Mouse (Mus musculus) adipose tissue, adult 10 weeks (tissue): ENCODE results near the gene Zfp994. TPM values are rescaled to one million over a fixed set of nuclear protein-coding genes. Genes with fewer than 3 reads are reported as not detected.

Experiments
- polyA plus RNA-seq: library from polyadenylated mRNA; stranded (reverse); fragments of 350-450 nt; fragmentation: Illumina TruSeq; extraction: RNeasy Lipid Tissue Mini Kit (QIAGEN cat#74804); gene quantifications from one replicate; pipeline ENCODE4 v1.2.3, GENCODE M21; 2014; ENCODE audit warnings: low read depth, low replicate concordance

Gene Zfp994
- polyA plus RNA-seq = 4.5 TPM

DNA sequence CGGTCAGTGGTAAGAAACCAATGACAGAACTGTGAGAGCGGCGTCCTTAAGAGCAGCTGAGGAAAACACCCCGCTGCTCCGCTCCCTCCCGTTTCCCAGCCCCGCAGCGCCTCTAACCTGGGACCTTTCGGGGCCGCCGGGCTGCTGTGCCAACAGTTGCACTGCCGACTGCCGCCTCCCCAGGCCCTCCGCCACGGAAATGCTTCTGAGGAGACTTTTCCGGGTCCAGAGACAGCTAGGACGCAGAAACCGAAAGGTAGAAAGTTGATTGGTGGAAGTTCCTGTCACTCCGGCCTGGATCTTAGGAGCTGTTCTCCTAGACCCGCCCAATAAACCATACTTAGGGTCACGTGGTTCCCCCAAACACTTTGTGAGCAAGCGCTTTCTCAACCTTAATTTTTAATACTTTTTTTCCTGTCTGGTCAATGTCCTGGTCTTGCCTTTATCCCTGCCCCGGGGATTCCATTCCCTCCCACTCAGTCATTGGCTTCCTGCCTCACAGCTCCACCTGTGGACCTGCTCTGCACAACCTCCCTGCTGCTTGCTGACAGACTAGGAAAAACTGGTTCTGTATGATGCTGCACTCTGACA lies at the start of gene Zfp994:
Gene Zfp994, minus strand, starts transcription at position 195 of the 591 bp plus-strand sequence.

DNA sequence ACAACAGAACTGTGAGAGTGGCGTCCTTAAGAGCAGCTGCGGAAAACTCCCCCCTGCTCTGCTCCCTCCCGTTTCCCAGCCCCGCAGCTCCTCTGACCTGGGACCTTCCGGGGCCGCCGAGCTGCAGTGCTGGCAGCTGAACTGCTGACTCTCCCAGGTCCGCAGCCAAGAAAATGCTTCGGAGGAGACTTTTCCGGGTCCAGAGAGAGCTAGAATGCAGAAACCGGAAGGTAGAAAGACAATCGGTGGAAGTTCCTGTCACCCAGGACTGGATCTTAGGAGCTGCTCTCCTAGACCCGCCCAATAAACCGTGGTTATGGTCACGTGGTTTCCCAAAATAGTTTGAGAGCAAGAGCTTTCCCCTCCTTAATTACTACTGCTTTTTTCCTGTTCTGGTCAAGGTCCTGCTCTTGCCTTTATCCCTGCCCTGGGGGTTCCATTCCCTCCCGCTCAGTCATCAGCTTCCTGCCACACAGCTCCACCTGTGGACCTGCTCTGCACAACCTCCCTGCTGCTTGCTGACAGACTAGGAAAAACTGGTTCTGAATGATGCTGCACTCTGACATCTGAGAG lies 59.6 kb downstream of the Zfp994 start, which contains the start of gene Zfp947:
Gene Zfp947, minus strand, starts transcription at position 469 of the 573 bp plus-strand sequence.

Other genes with a start within 250 kb of the Zfp994 start
- 2.1 TPM for gene Zfp947, start 59.4 kb downstream of the Zfp994 start, polyA plus RNA-seq
- 11.7 TPM for gene CT030661.1, start 89.2 kb upstream of the Zfp994 start, polyA plus RNA-seq
- gene Zfp944, start 135.8 kb upstream of the Zfp994 start, polyA plus RNA-seq = 8.7 TPM
- gene Zfp758, start 135.8 kb upstream of the Zfp994 start, polyA plus RNA-seq = 8.6 TPM
- 9.7 TPM for gene Zfp946, start 198.6 kb upstream of the Zfp994 start, polyA plus RNA-seq